Mouse (Mus musculus) heart, adult 2 months (tissue): ENCODE measurements at regions not wholly inside any gene's neighbourhood (a gene's known extent, or its start where the extent isn't known, plus 50 kb on each side); places are given as distances from the start of the nearest gene placed in this dataset.

ENCODE experiments used
- DNase-seq, 2 experiments: peaks; one replicate each; pipeline ENCODE4 v3.0.0; 2021
- H3K27ac ChIP-seq: fragments of 200-600 bp; 2 replicates; pipeline ENCODE4 v1.8.1; 2022
- H3K27me3 ChIP-seq: fragments of 200-500 bp; 2 replicates; pipeline ENCODE4 v1.6.1; 2012; ENCODE audit warnings: mild to moderate bottlenecking, low read length, inconsistent platforms, mixed read lengths; ENCODE audit not compliant: control insufficient read depth, insufficient read depth
- H3K36me3 ChIP-seq: fragments of 200-500 bp; 2 replicates; pipeline ENCODE4 v1.6.1; 2012; ENCODE audit warnings: low read length, inconsistent platforms; ENCODE audit not compliant: control insufficient read depth, insufficient read depth
- H3K4me1 ChIP-seq: fragments of 200-500 bp; 2 replicates; pipeline ENCODE4 v1.6.1; 2011; ENCODE audit warnings: low read length; ENCODE audit not compliant: control insufficient read depth, insufficient read depth
- H3K4me3 ChIP-seq: fragments of 200-600 bp; 2 replicates; pipeline ENCODE4 v1.8.1; 2022
- H3K79me2 ChIP-seq: fragments of 200-500 bp; replicated peaks from 2 replicates; pipeline ENCODE4 v1.6.1; 2012; ENCODE audit warnings: mild to moderate bottlenecking, inconsistent platforms, low read length, moderate library complexity, mixed read lengths; ENCODE audit not compliant: control insufficient read depth, insufficient read depth
- H3K9ac ChIP-seq: fragments of 200-500 bp; 2 replicates; pipeline ENCODE4 v1.6.1; 2012; ENCODE audit warnings: low read depth, mild to moderate bottlenecking, control low read depth, inconsistent platforms, low read length, mixed read lengths
- CTCF ChIP-seq: fragments of 200-600 bp; IDR thresholded peaks from 2 replicates; pipeline ENCODE4 v1.8.1; 2022; ENCODE audit warnings: antibody characterized with exemption, mild to moderate bottlenecking, moderate library complexity
- POLR2A ChIP-seq: fragments of 200-500 bp; IDR thresholded peaks from 2 replicates; pipeline ENCODE4 v1.6.1; 2011; ENCODE audit warnings: mild to moderate bottlenecking, low read depth, low read length, control low read depth; ENCODE audit not compliant: insufficient read depth
- WGBS: fragments of 180-500 bp; shearing (Covaris S2); methylation state at CpG from one replicate; pipeline ENCODE4 v1.1.7; 2018; 5-methylcytosine and 5-hydroxymethylcytosine counted together
- intact Hi-C: fragments of 180-260 bp; cut with DNase I; formaldehyde crosslinking; loops from one replicate; pipeline ENCODE4 v1.15.1; 2025

DNA sequence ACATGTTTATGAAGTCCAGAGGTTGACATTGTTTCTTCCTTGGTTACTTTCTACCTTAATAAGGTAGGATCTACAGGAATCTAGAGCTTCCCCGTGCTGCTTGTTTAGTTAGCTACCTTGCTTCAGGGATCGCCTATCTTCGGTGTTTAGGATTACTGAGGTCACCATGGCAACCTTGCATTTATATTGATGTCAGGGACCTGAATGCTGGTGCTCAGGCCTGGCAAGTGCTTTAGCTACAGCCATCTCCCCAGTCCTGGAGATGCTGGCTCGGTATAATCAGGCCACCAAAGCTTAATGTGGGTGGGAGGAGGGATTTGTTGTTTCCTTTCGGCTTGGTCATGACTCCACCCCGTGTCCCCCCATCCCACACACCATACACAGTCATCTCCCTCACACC lies 50.0 kb upstream of the Zc3h12a start:
- DNase-seq = no peak
- H3K27me3 ChIP-seq = no peaks in the 10 kb centered on the region
- intact Hi-C loops = no loop called here
- H3K36me3 ChIP-seq = no peaks in the 10 kb centered on the region
- 56% methylated on average over 6 of the region's 6 CpGs for WGBS
- TF ChIP-seq POLR2A (no peak), CTCF (no peak)
- H3K4me3 ChIP-seq = no peak overlapping the region
- no peak overlapping the region for H3K27ac ChIP-seq
- no peaks in the 10 kb centered on the region for H3K4me1 ChIP-seq
- no peaks in the 10 kb centered on the region for H3K79me2 ChIP-seq
- no peak overlapping the region for H3K9ac ChIP-seq
